29 mouse cellular contexts compared by ENCODE assay signal in the genomic region with DNA sequence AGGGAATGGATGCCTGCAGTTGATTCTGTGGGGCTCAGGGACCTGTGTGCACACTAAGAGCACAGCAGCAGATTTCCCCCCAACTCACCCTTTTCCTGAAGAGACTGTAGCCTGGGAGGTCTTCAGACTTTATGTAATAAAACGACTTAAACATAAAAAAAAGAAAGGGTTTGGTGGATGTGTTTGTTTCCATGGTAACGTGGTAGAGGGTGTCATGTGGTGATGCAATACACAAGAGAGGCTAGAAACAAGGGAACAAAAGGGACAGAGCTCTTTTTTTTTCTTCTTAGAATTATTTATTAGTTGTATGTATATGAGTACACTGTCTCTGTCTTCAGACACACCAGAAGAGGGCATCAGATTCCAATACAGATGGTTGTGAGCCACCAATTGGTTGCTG. TPM values are rescaled to one million over a fixed set of nuclear protein-coding genes. Genes with fewer than 3 reads are reported as not detected.
DNase-seq lines count a peak whose midpoint lies in the region; ATAC-seq lines count a peak whose summit lies in the region.
"Had no signal": no experiment of that assay in that cellular context is flagged by ENCODE, and none has a peak within 500 bp of the region (broad histone marks: within the 10 kb centered on the region; RNA-seq: fewer than 3 reads in every experiment).

No protein-coding gene starts in this region.

- H3K4me1 ChIP-seq in forebrain, embryonic 16.5 days (replicated peaks; ENCODE audit: control insufficient read depth, insufficient read depth, low read length): peaks cover 4% of the 10 kb centered on the region
- 0 out of 2 replicates have a peak, but pooled peaks cover 5% of the 10 kb centered on the region for H3K4me1 ChIP-seq in forebrain, embryonic 12.5 days
- peaks cover 7% of the 10 kb centered on the region for H3K4me1 ChIP-seq in midbrain, embryonic 14.5 days (ENCODE audit: control insufficient read depth, insufficient read depth, low read length)
- peaks cover 5% of the 10 kb centered on the region for H3K4me1 ChIP-seq in midbrain, embryonic 13.5 days (replicated peaks)
- peaks cover 4% of the 10 kb centered on the region for H3K4me1 ChIP-seq in midbrain, embryonic 15.5 days
- H3K4me1 ChIP-seq: embryonic facial prominence, embryonic 13.5 days; heart, embryonic 13.5 days; hindbrain, embryonic 10.5 days; hindbrain, embryonic 15.5 days; liver, embryonic 13.5 days had no signal

- DNase-seq in midbrain, embryonic 14.5 days: peak; percentile 17
- no peak for DNase-seq in cerebellum, postnatal 10 days
- no peak for DNase-seq in layer of hippocampus, adult 9-11 months
- DNase-seq: adrenal gland, postnatal 14 days; cerebellum, adult 8-10 months; gastrocnemius, adult 2 months; gastrocnemius, postnatal 36 days; heart, adult 2 months; heart, postnatal 10 days; kidney, adult 11 months; kidney, postnatal 14 days; liver, embryonic 13.5 days; lung, adult 18-20 months; lung, postnatal 10 days; thymus, postnatal 4 days had no signal

- H3K4me2 ChIP-seq in forebrain, embryonic 16.5 days (ENCODE audit: low read length): no peak overlapping the region
- H3K4me2 ChIP-seq in forebrain, embryonic 12.5 days: no peak overlapping the region
- no peak overlapping the region for H3K4me2 ChIP-seq in midbrain, embryonic 14.5 days (ENCODE audit: low read length)
- no peak overlapping the region for H3K4me2 ChIP-seq in midbrain, embryonic 13.5 days (replicated peaks)
- H3K4me2 ChIP-seq in midbrain, embryonic 15.5 days: no peak overlapping the region
- H3K4me2 ChIP-seq: embryonic facial prominence, embryonic 13.5 days; heart, embryonic 13.5 days; hindbrain, embryonic 15.5 days; liver, embryonic 13.5 days had no signal

- H3K4me3 ChIP-seq in forebrain, embryonic 16.5 days (replicated peaks; ENCODE audit: low read length): no peak overlapping the region
- H3K4me3 ChIP-seq in forebrain, embryonic 12.5 days (replicated peaks): no peak overlapping the region
- H3K4me3 ChIP-seq in midbrain, embryonic 14.5 days (replicated peaks; ENCODE audit: low read depth, low read length): no peak overlapping the region
- H3K4me3 ChIP-seq in midbrain, embryonic 13.5 days (replicated peaks): no peak overlapping the region
- H3K4me3 ChIP-seq in midbrain, embryonic 15.5 days: no peak overlapping the region
- H3K4me3 ChIP-seq: embryonic facial prominence, embryonic 13.5 days; forebrain, embryonic 10.5 days; gastrocnemius, adult 2 months; heart, adult 2 months; heart, embryonic 13.5 days; hindbrain, embryonic 10.5 days; hindbrain, embryonic 15.5 days; left cerebral cortex, adult 2 months; liver, embryonic 13.5 days had no signal

- H3K36me3 ChIP-seq in forebrain, embryonic 16.5 days (ENCODE audit: control insufficient read depth, insufficient read depth): no peaks in the 10 kb centered on the region
- no peaks in the 10 kb centered on the region for H3K36me3 ChIP-seq in forebrain, embryonic 12.5 days (replicated peaks)
- H3K36me3 ChIP-seq in midbrain, embryonic 14.5 days (ENCODE audit: control insufficient read depth, insufficient read depth, low read length): no peaks in the 10 kb centered on the region
- H3K36me3 ChIP-seq in midbrain, embryonic 13.5 days: no peaks in the 10 kb centered on the region
- H3K36me3 ChIP-seq in midbrain, embryonic 15.5 days (replicated peaks): no peaks in the 10 kb centered on the region
- H3K36me3 ChIP-seq: embryonic facial prominence, embryonic 13.5 days; forebrain, embryonic 10.5 days; G1E; heart, embryonic 13.5 days; hindbrain, embryonic 10.5 days; hindbrain, embryonic 15.5 days; liver, embryonic 13.5 days had no signal

- H3K27ac ChIP-seq in forebrain, embryonic 16.5 days (ENCODE audit: low read length): no peak overlapping the region
- no peak overlapping the region for H3K27ac ChIP-seq in forebrain, embryonic 12.5 days
- H3K27ac ChIP-seq in midbrain, embryonic 14.5 days (replicated peaks; ENCODE audit: low read depth, low read length): no peak overlapping the region
- no peak overlapping the region for H3K27ac ChIP-seq in midbrain, embryonic 13.5 days
- H3K27ac ChIP-seq in midbrain, embryonic 15.5 days: no peak overlapping the region
- H3K27ac ChIP-seq: embryonic facial prominence, embryonic 13.5 days; forebrain, embryonic 10.5 days; gastrocnemius, adult 2 months; heart, adult 2 months; heart, embryonic 13.5 days; hindbrain, embryonic 10.5 days; hindbrain, embryonic 15.5 days; left cerebral cortex, adult 2 months; liver, embryonic 13.5 days; macrophage had no signal

- peak; percentile 34; the same call in 1 of the 2 replicates for ATAC-seq in forebrain, embryonic 16.5 days
- no peak for ATAC-seq in forebrain, embryonic 12.5 days (ENCODE audit: low FRiP score)
- no peak for ATAC-seq in midbrain, embryonic 14.5 days (ENCODE audit: low FRiP score, low TSS enrichment)
- ATAC-seq in midbrain, embryonic 13.5 days: no peak
- 0 out of 2 replicates have a peak, but pooled peaks have one; percentile 25 for ATAC-seq in midbrain, embryonic 15.5 days (replicated peaks)
- ATAC-seq: inflammation-experienced regulatory T-cells, adult 6 months had no signal

- H3K27me3 ChIP-seq in forebrain, embryonic 16.5 days (replicated peaks; ENCODE audit: control insufficient read depth, insufficient read depth, low read length): no peaks in the 10 kb centered on the region
- no peaks in the 10 kb centered on the region for H3K27me3 ChIP-seq in forebrain, embryonic 12.5 days
- H3K27me3 ChIP-seq in midbrain, embryonic 14.5 days (ENCODE audit: control insufficient read depth, insufficient read depth, low read length): no peaks in the 10 kb centered on the region
- no peaks in the 10 kb centered on the region for H3K27me3 ChIP-seq in midbrain, embryonic 13.5 days
- no peaks in the 10 kb centered on the region for H3K27me3 ChIP-seq in midbrain, embryonic 15.5 days (replicated peaks)
- H3K27me3 ChIP-seq: embryonic facial prominence, embryonic 13.5 days; heart, embryonic 13.5 days; hindbrain, embryonic 15.5 days; liver, embryonic 13.5 days had no signal

- H3K9me3 ChIP-seq in forebrain, embryonic 16.5 days (ENCODE audit: control insufficient read depth, low read length): no peaks in the 10 kb centered on the region
- no peaks in the 10 kb centered on the region for H3K9me3 ChIP-seq in forebrain, embryonic 12.5 days
- H3K9me3 ChIP-seq in midbrain, embryonic 14.5 days (ENCODE audit: control insufficient read depth, low read length): no peaks in the 10 kb centered on the region
- H3K9me3 ChIP-seq in midbrain, embryonic 13.5 days: no peaks in the 10 kb centered on the region
- no peaks in the 10 kb centered on the region for H3K9me3 ChIP-seq in midbrain, embryonic 15.5 days
- H3K9me3 ChIP-seq: embryonic facial prominence, embryonic 13.5 days; forebrain, embryonic 10.5 days; heart, embryonic 13.5 days; hindbrain, embryonic 10.5 days; hindbrain, embryonic 15.5 days; liver, embryonic 13.5 days had no signal

- 59% methylated on average over 2 of the region's 2 CpGs for WGBS in forebrain, embryonic 16.5 days
- WGBS in forebrain, embryonic 12.5 days: 62% methylated on average over 2 of the region's 2 CpGs
- 59% methylated on average over 2 of the region's 2 CpGs for WGBS in midbrain, embryonic 14.5 days
- WGBS in midbrain, embryonic 13.5 days: 60% methylated on average over 2 of the region's 2 CpGs
- 52% methylated on average over 2 of the region's 2 CpGs for WGBS in midbrain, embryonic 15.5 days

- no peak overlapping the region for H3K9ac ChIP-seq in forebrain, embryonic 16.5 days (replicated peaks; ENCODE audit: low read depth, low read length)
- no peak overlapping the region for H3K9ac ChIP-seq in forebrain, embryonic 12.5 days
- no peak overlapping the region for H3K9ac ChIP-seq in midbrain, embryonic 14.5 days (replicated peaks; ENCODE audit: low read length)
- H3K9ac ChIP-seq in midbrain, embryonic 13.5 days (replicated peaks): no peak overlapping the region
- no peak overlapping the region for H3K9ac ChIP-seq in midbrain, embryonic 15.5 days
- H3K9ac ChIP-seq: embryonic facial prominence, embryonic 13.5 days; heart, embryonic 13.5 days; hindbrain, embryonic 15.5 days; liver, embryonic 13.5 days had no signal

RNA-seq across cellular contexts. Expression of gene Crp, which starts 32.4 kb away (rescaled TPM):
- polyA plus RNA-seq in forebrain, embryonic 16.5 days (2015; fragmentation: Nextera tagmentation; extraction: Ambion mirVana): not detected in 2 replicates
- not detected in 2 replicates for polyA plus RNA-seq in forebrain, embryonic 12.5 days (2016; fragmentation: Nextera tagmentation; extraction: Ambion mirVana)
- polyA plus RNA-seq in midbrain, embryonic 14.5 days (2014; fragmentation: Nextera tagmentation; extraction: Ambion mirVana): not detected in 2 replicates
- not detected in 2 replicates for polyA plus RNA-seq in midbrain, embryonic 13.5 days (2015; fragmentation: Nextera tagmentation; extraction: Ambion mirVana)
- 0.13 TPM in 1 of 2 replicates, not detected in the other for polyA plus RNA-seq in midbrain, embryonic 15.5 days (2015; fragmentation: Nextera tagmentation; extraction: Ambion mirVana)
- polyA plus RNA-seq: embryonic facial prominence, embryonic 13.5 days; forebrain, embryonic 10.5 days; G1E; heart, adult 2 months; inflammation-experienced regulatory T-cells, adult 6 months; limb, embryonic 14.5 days; macrophage had no signal

RNA-seq across cellular contexts. Expression of gene Dusp23, which starts 32.7 kb away (rescaled TPM):
- polyA plus RNA-seq in forebrain, embryonic 16.5 days (2015; fragmentation: Nextera tagmentation; extraction: Ambion mirVana): 6.2 TPM in 2 replicates
- polyA plus RNA-seq in forebrain, embryonic 12.5 days (2016; fragmentation: Nextera tagmentation; extraction: Ambion mirVana): 4.6 and 6.1 TPM in 2 replicates
- polyA plus RNA-seq in midbrain, embryonic 14.5 days (2014; fragmentation: Nextera tagmentation; extraction: Ambion mirVana): 6.3 and 8.7 TPM in 2 replicates
- polyA plus RNA-seq in midbrain, embryonic 13.5 days (2015; fragmentation: Nextera tagmentation; extraction: Ambion mirVana): 6.2 and 6.3 TPM in 2 replicates
- 6.4 and 6.8 TPM in 2 replicates for polyA plus RNA-seq in midbrain, embryonic 15.5 days (2015; fragmentation: Nextera tagmentation; extraction: Ambion mirVana)
- polyA plus RNA-seq: G1E had no signal

Comparison
In these comparisons a context has a peak if more than half of its experiments do, and no peak if none do; other contexts are left out.
1. ATAC-seq: peak in forebrain, embryonic 16.5 days (single experiment) and midbrain, embryonic 15.5 days (single experiment); none in forebrain, embryonic 12.5 days (single experiment), midbrain, embryonic 14.5 days (single experiment) and midbrain, embryonic 13.5 days (single experiment).